Mouse (Mus musculus) liver, adult 10 weeks (tissue): ENCODE results near the gene Ep300. TPM values are rescaled to one million over a fixed set of nuclear protein-coding genes. Genes with fewer than 3 reads are reported as not detected.

Source experiments
- polyA plus RNA-seq: library from polyadenylated mRNA; stranded (reverse); fragments of 350-450 nt; fragmentation: Illumina TruSeq; extraction: RNeasy Lipid Tissue Mini Kit (QIAGEN cat#74804); gene quantifications from one replicate; pipeline ENCODE4 v1.2.3, GENCODE M21; 2014; ENCODE audit warnings: low read depth, low replicate concordance

Ep300 gene
- 16.8 TPM for polyA plus RNA-seq

DNA sequence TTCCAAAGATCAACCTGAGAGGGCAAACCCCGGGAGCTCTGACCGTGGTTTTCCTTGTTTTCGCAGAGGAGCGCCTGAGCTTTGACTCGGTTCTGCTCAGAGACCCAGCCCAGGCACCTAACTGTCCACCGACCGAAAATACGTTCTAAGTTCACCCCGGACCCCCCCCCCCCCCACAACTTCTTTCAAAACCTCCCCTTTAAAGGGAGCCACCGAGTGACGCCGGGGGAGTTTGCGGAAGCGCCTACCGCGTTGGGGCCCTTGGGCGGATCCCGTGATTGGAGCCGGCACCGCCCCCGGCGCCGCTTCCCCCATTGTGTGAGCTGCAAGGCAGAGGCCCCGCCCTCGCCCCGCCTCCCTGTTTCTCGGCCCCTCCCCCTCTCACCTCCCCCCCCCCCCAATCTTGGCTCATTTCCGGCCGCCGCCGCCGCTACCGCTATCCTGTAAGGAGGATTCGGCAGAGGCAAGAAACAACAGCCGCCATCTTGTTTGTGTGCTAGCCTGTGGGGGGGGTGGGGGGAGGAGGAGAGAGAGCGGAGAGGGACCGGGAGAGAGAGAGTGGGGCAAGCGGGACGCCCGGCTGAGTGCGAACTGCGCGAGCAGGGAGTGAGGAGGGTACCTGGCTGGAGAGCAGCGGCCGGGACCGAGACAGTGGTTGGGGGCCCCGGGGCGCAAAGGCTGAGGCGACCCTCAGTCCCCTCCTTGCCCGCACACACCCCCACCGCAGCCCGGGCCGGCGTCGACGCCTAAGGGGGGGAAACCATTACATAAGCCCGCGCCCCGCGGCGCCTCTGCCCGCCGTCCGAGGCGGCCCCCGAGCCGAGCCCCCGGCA is at the start of gene Ep300:
Gene Ep300 (plus strand): TSS at position 439 of the 833 bp plus-strand sequence.

DNA sequence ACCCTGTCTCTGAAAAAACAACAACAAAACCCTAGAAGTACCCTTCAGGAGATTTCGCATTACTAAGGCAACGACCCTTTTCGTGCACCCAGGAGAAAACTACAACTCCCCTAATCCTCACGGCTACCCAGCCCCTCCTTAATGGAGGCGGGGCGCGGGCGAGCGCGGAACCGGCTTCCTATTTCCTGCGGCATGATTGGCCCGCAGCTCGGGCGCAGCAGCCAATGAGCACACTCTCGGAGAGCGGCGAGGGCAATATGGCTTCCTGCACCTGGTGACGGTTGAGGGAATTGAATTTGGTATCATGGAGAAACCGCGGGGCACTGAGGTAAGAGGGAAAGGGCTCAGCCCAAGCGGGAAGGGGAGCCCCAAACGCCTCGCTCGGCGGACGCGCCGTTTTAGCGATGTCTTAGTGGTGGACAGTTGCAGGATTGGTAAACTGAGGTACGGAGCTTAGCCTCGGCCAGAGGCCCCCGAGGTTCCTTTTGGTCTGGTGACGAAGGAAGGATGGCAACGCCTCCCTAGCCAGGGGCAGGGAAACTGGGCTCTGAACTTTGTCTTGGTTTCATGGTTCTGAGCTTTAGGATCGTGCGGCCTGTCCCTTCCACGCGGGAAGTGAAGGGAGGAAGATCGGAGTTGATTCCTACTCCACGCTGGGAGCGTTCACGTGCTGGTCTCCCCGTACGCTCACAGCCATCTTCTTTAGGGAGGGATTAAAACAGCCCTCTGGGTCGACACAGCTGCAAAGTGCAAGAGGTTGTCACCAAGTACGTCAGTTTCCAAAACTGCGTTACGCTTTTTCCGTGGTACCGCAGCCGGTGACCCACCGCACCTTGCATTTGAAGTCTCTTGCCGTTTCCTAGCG is 78.8 kb downstream of the Ep300 start, which contains the start of gene L3mbtl2:
Gene L3mbtl2 (plus strand): TSS at position 193 of the 865 bp plus-strand sequence.

GRCm38 (mm10) chr15:81697175-81697574 is 112.0 kb downstream of the Ep300 start, which contains the start of gene Chadl:
Gene Chadl (minus strand): TSS chr15:81697287.

Other genes starting within 250 kb of the Ep300 start
- 108 TPM for gene Slc25a17, start 224.5 kb upstream of the Ep300 start, polyA plus RNA-seq
- gene St13, start 185.3 kb upstream of the Ep300 start, polyA plus RNA-seq, result 274 TPM
- gene Xpnpep3, start 185.2 kb upstream of the Ep300 start, polyA plus RNA-seq, result 10.6 TPM
- 0.66 TPM for gene Dnajb7, start 177.1 kb upstream of the Ep300 start, polyA plus RNA-seq
- 49.2 TPM for gene Rbx1, start 119.1 kb upstream of the Ep300 start, polyA plus RNA-seq
- 1.6 TPM for gene L3mbtl2, start 78.5 kb downstream of the Ep300 start, polyA plus RNA-seq
- not detected for gene Chadl, start 111.9 kb downstream of the Ep300 start, polyA plus RNA-seq
- gene Zc3h7b, start 159.7 kb downstream of the Ep300 start, polyA plus RNA-seq, result 5.0 TPM
- 5.5 TPM for gene Rangap1, start 160.2 kb downstream of the Ep300 start, polyA plus RNA-seq
- 22.9 TPM for gene Tef, start 217.1 kb downstream of the Ep300 start, polyA plus RNA-seq